Mouse (Mus musculus): ENCODE data around the gene Pkdcc. TPM values are rescaled to one million over a fixed set of nuclear protein-coding genes. Genes with fewer than 3 reads are reported as not detected.

Pkdcc gene
- polyA plus RNA-seq (2012; rRNA removed) = 71.8 and 137 TPM in 2 replicates

DNA sequence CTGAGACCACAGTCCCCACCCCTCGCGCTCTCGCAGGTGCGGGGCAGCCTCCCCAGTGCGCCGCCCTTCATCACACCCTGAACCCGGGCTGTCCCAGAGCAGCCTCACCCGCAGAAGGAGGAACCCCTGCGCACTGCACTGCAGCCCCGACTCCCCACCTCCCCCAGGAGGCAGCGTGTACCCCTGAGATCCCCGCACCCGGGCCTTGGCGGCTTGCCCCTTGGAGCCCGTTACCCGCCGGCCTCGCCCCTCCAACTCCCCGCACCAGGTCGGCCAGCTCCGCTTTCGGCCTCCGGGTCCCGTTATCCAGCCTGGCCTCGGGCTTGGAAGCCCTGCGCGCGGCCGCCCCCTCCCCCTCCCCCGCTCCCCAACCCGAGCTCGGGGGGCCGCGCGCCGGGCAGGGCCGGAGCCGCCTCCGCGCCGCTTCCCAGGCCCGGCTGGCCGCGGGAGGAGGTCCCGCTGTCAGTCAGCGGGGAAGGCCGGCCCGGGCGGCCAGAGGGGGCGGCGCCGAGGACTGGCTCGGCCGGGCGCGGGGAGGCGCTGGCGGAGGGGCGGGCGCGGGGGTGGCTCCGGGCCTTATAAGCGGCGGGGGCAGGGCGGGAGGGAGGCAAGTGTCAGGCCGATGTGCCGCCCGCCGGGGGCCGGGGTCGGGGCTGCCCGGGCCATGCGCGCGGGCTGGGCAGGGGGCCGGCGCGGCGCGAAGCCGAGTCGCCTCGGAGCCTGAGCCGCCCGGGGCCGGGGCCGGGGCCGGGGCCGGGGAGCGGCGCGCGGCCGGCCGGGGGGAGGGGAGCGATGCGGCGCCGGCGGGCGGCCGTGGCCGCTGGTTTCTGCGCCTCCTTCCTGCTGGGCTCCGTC is at the start of gene Pkdcc:
Gene Pkdcc (plus strand): TSS at position 619 of the 855 bp plus-strand sequence.

Other genes starting within 250 kb of the Pkdcc start
- gene Eml4, start 135.6 kb downstream of the Pkdcc start, polyA plus RNA-seq (2012; rRNA removed) = 54.0 and 74.1 TPM in 2 replicates

Data from central nervous system, embryonic 11.5 days (tissue).